Mouse (Mus musculus) urinary bladder, adult 2 months (tissue): ENCODE measurements around the gene Commd8. TPM values are rescaled to one million over a fixed set of nuclear protein-coding genes. Genes with fewer than 3 reads are reported as not detected.

Source experiments
- DNase-seq: peaks from one replicate; pipeline ENCODE4 v3.0.0; 2022; ENCODE audit warnings: low spot score
- polyA plus RNA-seq: library from polyadenylated mRNA; depleted of rRNA; stranded (reverse); fragments of >200 nt; gene quantifications from 2 replicates; pipeline ENCODE4 v1.2.3, GENCODE M21; 2012; rRNA removed

The Commd8 gene
- 78.9 and 81.5 TPM in 2 replicates for polyA plus RNA-seq

- peak; percentile 74 for DNase-seq
Observed at GRCm38 (mm10) chr5:72167594-72168284, at the start of gene Commd8. Gene Commd8 (minus strand): TSS chr5:72168189.

- no peak for DNase-seq
Observed at GRCm38 (mm10) chr5:72211741-72212140, 43.8 kb upstream of the Commd8 start.

GRCm38 (mm10) chr5:72210812-72211139 is 42.8 kb upstream of the Commd8 start:
- no peak for DNase-seq

GRCm38 (mm10) chr5:72210123-72210811 is 42.3 kb upstream of the Commd8 start:
- DNase-seq: no peak

GRCm38 (mm10) chr5:72208515-72208914 is 40.5 kb upstream of the Commd8 start:
- no peak for DNase-seq

- DNase-seq: no peak
Observed at GRCm38 (mm10) chr5:72205271-72205670, 37.3 kb upstream of the Commd8 start.

GRCm38 (mm10) chr5:72204507-72204906 is 36.5 kb upstream of the Commd8 start:
- no peak for DNase-seq

- no peak for DNase-seq
Observed at GRCm38 (mm10) chr5:72203734-72204073, 35.7 kb upstream of the Commd8 start.

GRCm38 (mm10) chr5:72203028-72203733 is 35.2 kb upstream of the Commd8 start:
- peak; percentile 80 for DNase-seq

- no peak for DNase-seq
Observed at GRCm38 (mm10) chr5:72202016-72202415, 34.0 kb upstream of the Commd8 start.

- DNase-seq: no peak
Observed at GRCm38 (mm10) chr5:72201600-72201999, 33.6 kb upstream of the Commd8 start.

- no peak for DNase-seq
Observed at GRCm38 (mm10) chr5:72195442-72195841, 27.5 kb upstream of the Commd8 start.

GRCm38 (mm10) chr5:72191932-72192331 is 23.9 kb upstream of the Commd8 start:
- DNase-seq: no peak

GRCm38 (mm10) chr5:72191154-72191553 is 23.2 kb upstream of the Commd8 start:
- DNase-seq: no peak

GRCm38 (mm10) chr5:72184437-72185100 is 16.6 kb upstream of the Commd8 start:
- no peak for DNase-seq

- no peak for DNase-seq
Observed at GRCm38 (mm10) chr5:72183929-72184328, 15.9 kb upstream of the Commd8 start.

GRCm38 (mm10) chr5:72182804-72183203 is 14.8 kb upstream of the Commd8 start:
- DNase-seq: no peak

GRCm38 (mm10) chr5:72181194-72181593 is 13.2 kb upstream of the Commd8 start:
- DNase-seq: no peak

- no peak for DNase-seq
Observed at GRCm38 (mm10) chr5:72175530-72175929, 7.5 kb upstream of the Commd8 start.

GRCm38 (mm10) chr5:72175050-72175449 is 7.1 kb upstream of the Commd8 start:
- DNase-seq: no peak

- DNase-seq: no peak
Observed at GRCm38 (mm10) chr5:72173521-72173920, 5.5 kb upstream of the Commd8 start.

- no peak for DNase-seq
Observed at GRCm38 (mm10) chr5:72172675-72173074, 4.7 kb upstream of the Commd8 start.
